Mouse (Mus musculus): ENCODE measurements at regions not wholly inside any gene's neighbourhood (a gene's known extent, or its start where the extent isn't known, plus 50 kb on each side); places are given as distances from the start of the nearest gene placed in this dataset.

DNA sequence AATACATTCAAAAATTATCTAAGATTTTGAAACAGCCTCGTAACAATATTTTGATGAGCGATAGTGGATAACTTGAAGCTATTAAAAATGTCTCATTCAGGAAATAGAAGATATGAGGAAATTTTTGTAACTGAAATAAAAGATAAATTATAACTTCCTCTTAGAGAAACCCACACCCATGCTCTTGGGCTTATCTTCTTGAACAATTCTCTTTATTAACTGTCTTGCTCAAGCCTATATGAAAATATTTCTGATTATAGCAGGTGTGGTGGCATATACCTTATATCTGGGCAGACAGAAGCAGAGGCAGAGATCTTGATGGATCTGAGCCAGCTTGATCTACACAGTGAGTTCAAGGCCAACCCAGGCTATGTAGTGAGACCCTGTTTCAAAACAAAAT, 96.9 kb downstream of the Fam204a start:
- H3K4me1 ChIP-seq (ENCODE audit: control insufficient read depth, insufficient read depth, low read length) = no peaks in the 10 kb centered on the region
- TF ChIP-seq POLR2A (IDR thresholded peaks at IDR 0.05; ENCODE audit: borderline replicate concordance, insufficient read depth, low read length) (no peak), CTCF (IDR thresholded peaks at IDR 0.05; ENCODE audit: borderline replicate concordance, insufficient read depth, low read depth, low read length) (no peak)
- H3K4me3 ChIP-seq (replicated peaks; ENCODE audit: insufficient read depth, low read depth, low read length) = no peak overlapping the region
- WGBS = 94% methylated on average over 2 of the region's 2 CpGs
- H3K27me3 ChIP-seq (ENCODE audit: control insufficient read depth, insufficient read depth, low read length) = no peaks in the 10 kb centered on the region
- no peak overlapping the region for H3K27ac ChIP-seq (ENCODE audit: insufficient read depth, low read length)
- no peak for DNase-seq

DNA sequence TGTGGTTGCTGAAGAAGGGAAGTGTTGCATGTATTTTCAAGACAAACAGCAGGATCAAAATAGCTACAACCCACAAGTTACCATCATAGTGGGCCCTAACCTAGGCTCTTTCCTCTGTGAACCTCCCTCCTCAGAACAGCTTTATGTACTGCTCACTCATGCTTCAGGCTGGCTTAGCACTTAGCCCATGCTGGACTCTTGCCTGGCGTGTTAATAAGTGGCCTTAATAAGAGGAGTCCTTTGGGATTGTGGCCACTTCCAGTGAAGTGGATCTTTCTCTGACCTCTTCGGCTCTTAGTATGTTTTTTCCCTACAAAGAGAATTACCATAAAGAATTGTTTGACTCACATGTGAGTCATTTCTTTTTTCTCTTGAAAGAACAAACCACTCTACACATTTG, 101.9 kb downstream of the Fam204a start:
- no peak overlapping the region for H3K4me3 ChIP-seq (replicated peaks; ENCODE audit: insufficient read depth, low read depth, low read length)
- H3K4me1 ChIP-seq (ENCODE audit: control insufficient read depth, insufficient read depth, low read length) = no peaks in the 10 kb centered on the region
- H3K27ac ChIP-seq (ENCODE audit: insufficient read depth, low read length) = no peak overlapping the region
- DNase-seq = no peak
- TF ChIP-seq CTCF (IDR thresholded peaks at IDR 0.05; ENCODE audit: borderline replicate concordance, insufficient read depth, low read depth, low read length) (no peak), POLR2A (IDR thresholded peaks at IDR 0.05; ENCODE audit: borderline replicate concordance, insufficient read depth, low read length) (no peak)
- H3K27me3 ChIP-seq (ENCODE audit: control insufficient read depth, insufficient read depth, low read length) = no peaks in the 10 kb centered on the region
- 76% methylated on average over 2 of the region's 2 CpGs for WGBS

DNA sequence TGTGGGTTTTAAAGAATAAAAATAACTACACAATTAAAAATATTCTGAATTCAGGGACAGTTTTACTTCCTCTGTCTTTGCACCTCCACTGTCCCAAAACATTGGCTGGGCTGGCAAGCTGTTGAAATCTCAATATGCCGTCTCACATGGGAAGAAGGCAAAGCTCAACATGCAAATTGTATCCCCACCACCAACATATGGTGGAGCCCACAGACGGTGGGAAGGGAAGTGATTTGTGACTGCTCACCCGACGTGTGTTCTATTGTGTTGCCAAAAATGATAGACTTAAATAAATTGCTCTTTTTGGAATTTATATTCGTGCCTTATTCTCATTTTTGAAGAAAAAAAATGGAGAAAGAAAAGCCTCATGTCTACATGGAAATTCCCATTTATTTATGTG, 105.6 kb downstream of the Fam204a start:
- Histone ChIP-seq H3K27ac (ENCODE audit: insufficient read depth, low read length) (no peak overlapping the region), H3K4me1 (ENCODE audit: control insufficient read depth, insufficient read depth, low read length) (no peaks in the 10 kb centered on the region), H3K27me3 (ENCODE audit: control insufficient read depth, insufficient read depth, low read length) (no peaks in the 10 kb centered on the region), H3K4me3 (replicated peaks; ENCODE audit: insufficient read depth, low read depth, low read length) (no peak overlapping the region)
- TF ChIP-seq POLR2A (IDR thresholded peaks at IDR 0.05; ENCODE audit: borderline replicate concordance, insufficient read depth, low read length) (no peak), CTCF (IDR thresholded peaks at IDR 0.05; ENCODE audit: borderline replicate concordance, insufficient read depth, low read depth, low read length) (no peak)
- 21% methylated on average over 5 of the region's 5 CpGs for WGBS
- no peak for DNase-seq

DNA sequence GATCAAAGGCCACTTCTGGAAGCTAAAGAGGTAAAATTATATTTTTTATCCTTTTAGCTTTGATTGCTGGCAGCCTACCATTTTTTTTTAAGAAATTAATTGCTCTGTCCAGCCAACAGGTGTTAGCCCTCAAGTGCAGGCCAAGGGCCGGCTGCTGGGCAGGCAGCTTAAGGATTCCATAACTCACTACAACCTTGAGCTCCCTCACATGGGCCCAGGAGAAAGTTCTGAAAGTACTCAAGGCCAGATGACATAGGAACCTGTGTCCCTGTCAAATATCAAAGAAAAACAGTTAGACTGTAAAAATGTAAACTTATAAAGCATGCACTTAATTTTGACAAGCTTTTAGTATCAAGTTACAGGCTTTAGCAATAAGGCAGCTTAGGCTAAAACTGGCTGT, 107.5 kb downstream of the Fam204a start:
- Histone ChIP-seq H3K27me3 (ENCODE audit: control insufficient read depth, insufficient read depth, low read length) (no peaks in the 10 kb centered on the region), H3K4me1 (ENCODE audit: control insufficient read depth, insufficient read depth, low read length) (no peaks in the 10 kb centered on the region), H3K27ac (ENCODE audit: insufficient read depth, low read length) (no peak overlapping the region), H3K4me3 (replicated peaks; ENCODE audit: insufficient read depth, low read depth, low read length) (no peak overlapping the region)
- no peak for DNase-seq
- TF ChIP-seq CTCF (IDR thresholded peaks at IDR 0.05; ENCODE audit: borderline replicate concordance, insufficient read depth, low read depth, low read length) (no peak), POLR2A (IDR thresholded peaks at IDR 0.05; ENCODE audit: borderline replicate concordance, insufficient read depth, low read length) (no peak)
- WGBS = 41% methylated on average over 1 of the region's 1 CpGs

DNA sequence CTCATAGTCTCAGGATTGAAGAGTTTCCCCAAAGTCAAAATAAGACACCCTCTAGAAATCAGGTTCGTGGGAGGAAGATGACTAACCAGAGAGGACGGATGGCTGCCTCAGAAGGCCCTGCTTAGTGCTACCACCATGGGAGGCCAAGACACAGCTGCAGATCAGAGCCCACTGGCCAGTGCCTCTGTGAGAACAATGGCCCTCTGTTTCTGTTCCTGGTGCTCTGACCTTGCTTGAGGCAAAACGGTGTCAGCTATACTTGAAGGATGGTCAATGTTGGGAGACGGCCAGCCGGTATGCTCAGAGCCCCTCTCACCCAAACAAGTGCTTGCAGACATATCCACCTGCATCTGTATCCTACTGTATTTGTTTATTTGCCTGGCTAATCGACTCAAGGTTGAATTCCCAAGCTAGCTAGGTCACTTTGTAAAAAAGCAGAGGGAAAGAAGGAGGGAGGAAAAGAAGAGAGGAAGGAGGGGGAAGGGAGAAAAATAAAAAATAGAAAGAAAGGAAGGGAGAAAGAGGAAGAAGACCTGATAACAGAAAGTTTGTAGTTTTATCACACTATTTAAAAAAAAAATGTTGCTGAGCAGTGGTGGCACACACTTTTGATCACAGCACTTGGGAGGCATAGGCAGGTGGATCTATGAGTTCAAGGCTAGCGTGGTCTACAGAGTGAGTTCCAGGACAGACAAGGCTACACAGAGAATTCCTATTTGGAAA, 112.7 kb downstream of the Fam204a start:
- no peak for TF ChIP-seq POLR2A (IDR thresholded peaks at IDR 0.05; ENCODE audit: borderline replicate concordance, insufficient read depth, low read length)
- TF ChIP-seq CTCF (IDR thresholded peaks at IDR 0.05; ENCODE audit: borderline replicate concordance, insufficient read depth, low read depth, low read length) = no peak
- Histone ChIP-seq H3K4me3 (replicated peaks; ENCODE audit: insufficient read depth, low read depth, low read length) (no peak overlapping the region), H3K4me1 (ENCODE audit: control insufficient read depth, insufficient read depth, low read length) (no peaks in the 10 kb centered on the region), H3K27me3 (ENCODE audit: control insufficient read depth, insufficient read depth, low read length) (no peaks in the 10 kb centered on the region; the same call in 1 of the 2 replicates), H3K27ac (ENCODE audit: insufficient read depth, low read length) (no peak overlapping the region)
- no peak for DNase-seq
- WGBS = 38% methylated on average over 7 of the region's 7 CpGs

DNA sequence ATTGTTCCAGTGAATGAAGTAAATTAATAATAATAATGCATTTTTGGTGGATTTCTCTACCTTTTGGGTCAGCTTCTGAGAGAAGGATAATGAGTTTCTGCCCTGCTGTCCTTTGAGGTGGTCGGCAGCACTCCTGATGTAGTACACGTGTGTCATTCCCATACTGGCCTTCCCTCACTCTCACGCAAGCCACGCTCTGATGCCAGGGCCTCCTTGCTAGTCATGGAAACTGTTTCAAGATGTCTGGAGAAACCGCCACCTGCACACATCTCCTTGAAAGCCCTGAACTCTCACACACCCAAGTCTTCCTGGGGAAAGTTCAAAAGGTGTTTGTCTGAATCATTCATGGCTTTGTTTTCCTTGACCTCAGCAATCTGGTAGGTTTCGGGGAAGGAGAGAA, 116.2 kb downstream of the Fam204a start:
- Histone ChIP-seq H3K27ac (ENCODE audit: insufficient read depth, low read length) (no peak overlapping the region), H3K4me3 (replicated peaks; ENCODE audit: insufficient read depth, low read depth, low read length) (no peak overlapping the region), H3K27me3 (ENCODE audit: control insufficient read depth, insufficient read depth, low read length) (no peaks in the 10 kb centered on the region; the same call in 1 of the 2 replicates), H3K4me1 (ENCODE audit: control insufficient read depth, insufficient read depth, low read length) (no peaks in the 10 kb centered on the region)
- DNase-seq = no peak
- 90% methylated on average over 6 of the region's 6 CpGs for WGBS
- TF ChIP-seq CTCF (IDR thresholded peaks at IDR 0.05; ENCODE audit: borderline replicate concordance, insufficient read depth, low read depth, low read length) (no peak), POLR2A (IDR thresholded peaks at IDR 0.05; ENCODE audit: borderline replicate concordance, insufficient read depth, low read length) (no peak)

DNA sequence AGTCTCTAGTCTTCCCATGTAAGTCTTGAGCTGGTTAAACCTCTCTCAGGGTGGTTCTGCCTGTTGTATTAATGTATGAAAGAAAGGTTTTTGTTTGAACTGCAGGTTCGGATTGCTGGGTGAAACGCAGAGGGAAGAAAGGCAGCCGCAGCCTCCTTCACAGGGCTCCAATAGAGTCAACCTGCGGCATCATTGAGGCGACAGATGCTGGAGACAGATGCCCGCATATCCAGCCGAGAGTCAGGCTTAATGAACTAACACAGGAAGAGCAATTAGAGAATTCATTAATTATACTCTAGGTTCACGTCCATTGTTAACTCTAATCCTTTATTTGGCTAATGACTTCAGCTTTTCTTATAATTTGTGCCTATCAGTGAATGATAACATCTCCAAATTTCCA, 117.0 kb downstream of the Fam204a start:
- H3K27ac ChIP-seq (ENCODE audit: insufficient read depth, low read length) = no peak overlapping the region
- WGBS = 42% methylated on average over 8 of the region's 8 CpGs

DNA sequence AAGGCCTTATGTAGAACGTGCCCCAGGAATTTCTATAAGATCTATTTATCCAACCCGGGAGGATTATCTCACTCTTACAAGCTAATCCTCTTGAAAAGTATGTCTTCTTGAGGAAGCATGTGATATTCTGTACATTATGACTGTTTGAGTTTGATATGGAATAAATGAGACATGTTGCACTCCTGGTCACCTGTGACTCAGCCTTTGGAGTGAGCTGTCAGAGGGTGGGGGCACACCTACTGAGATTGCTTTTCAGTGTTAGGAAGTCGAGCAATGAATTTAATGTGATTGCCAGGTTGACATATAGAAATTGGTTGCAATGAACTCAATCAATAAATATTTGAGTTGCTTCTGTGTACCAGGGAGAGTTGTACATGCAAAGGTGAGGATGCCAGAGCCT, 128.6 kb downstream of the Fam204a start:
- DNase-seq = no peak
- Histone ChIP-seq H3K27ac (ENCODE audit: insufficient read depth, low read length) (no peak overlapping the region), H3K4me1 (ENCODE audit: control insufficient read depth, insufficient read depth, low read length) (no peaks in the 10 kb centered on the region), H3K4me3 (replicated peaks; ENCODE audit: insufficient read depth, low read depth, low read length) (no peak overlapping the region), H3K27me3 (ENCODE audit: control insufficient read depth, insufficient read depth, low read length) (no peaks in the 10 kb centered on the region)
- no peak for TF ChIP-seq POLR2A (IDR thresholded peaks at IDR 0.05; ENCODE audit: borderline replicate concordance, insufficient read depth, low read length)
- no peak for TF ChIP-seq CTCF (IDR thresholded peaks at IDR 0.05; ENCODE audit: borderline replicate concordance, insufficient read depth, low read depth, low read length)
- 89% methylated on average over 3 of the region's 3 CpGs for WGBS

More for the DNA sequence above, 117.0 kb downstream of the Fam204a start:
- no peaks in the 10 kb centered on the region; the same call in 1 of the 2 replicates for H3K27me3 ChIP-seq (ENCODE audit: control insufficient read depth, insufficient read depth, low read length)
- DNase-seq = no peak
- H3K4me1 ChIP-seq (ENCODE audit: control insufficient read depth, insufficient read depth, low read length) = no peaks in the 10 kb centered on the region
- no peak overlapping the region for H3K4me3 ChIP-seq (replicated peaks; ENCODE audit: insufficient read depth, low read depth, low read length)
- TF ChIP-seq POLR2A (IDR thresholded peaks at IDR 0.05; ENCODE audit: borderline replicate concordance, insufficient read depth, low read length) (no peak), CTCF (IDR thresholded peaks at IDR 0.05; ENCODE audit: borderline replicate concordance, insufficient read depth, low read depth, low read length) (no peak)

Data from cerebellum, adult 2 months (tissue).